Mouse (Mus musculus): ENCODE measurements at regions not wholly inside any gene's neighbourhood (a gene's known extent, or its start where the extent isn't known, plus 50 kb on each side); places are given as distances from the start of the nearest gene placed in this dataset.

DNA sequence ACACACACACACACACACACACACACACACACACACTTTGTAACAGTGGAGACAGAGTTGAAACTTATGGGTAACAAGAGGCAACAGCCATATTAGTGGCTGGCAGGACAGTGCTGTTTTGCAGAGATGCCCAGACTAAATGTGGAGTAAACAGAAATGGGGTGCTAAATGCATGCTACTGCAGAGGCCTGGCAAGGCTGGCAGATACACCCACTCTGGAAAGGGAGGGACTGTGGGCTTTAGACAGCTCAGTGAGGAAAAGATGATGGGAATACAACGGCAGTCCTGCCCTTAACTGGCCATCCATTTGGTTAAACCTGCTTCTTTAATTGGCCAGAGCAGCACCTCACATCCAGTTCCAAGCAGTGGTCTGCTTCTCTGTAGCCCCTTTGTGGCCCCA, 113.7 kb upstream of the Topaz1 start:
- H3K9me3 ChIP-seq: no peaks in the 10 kb centered on the region

DNA sequence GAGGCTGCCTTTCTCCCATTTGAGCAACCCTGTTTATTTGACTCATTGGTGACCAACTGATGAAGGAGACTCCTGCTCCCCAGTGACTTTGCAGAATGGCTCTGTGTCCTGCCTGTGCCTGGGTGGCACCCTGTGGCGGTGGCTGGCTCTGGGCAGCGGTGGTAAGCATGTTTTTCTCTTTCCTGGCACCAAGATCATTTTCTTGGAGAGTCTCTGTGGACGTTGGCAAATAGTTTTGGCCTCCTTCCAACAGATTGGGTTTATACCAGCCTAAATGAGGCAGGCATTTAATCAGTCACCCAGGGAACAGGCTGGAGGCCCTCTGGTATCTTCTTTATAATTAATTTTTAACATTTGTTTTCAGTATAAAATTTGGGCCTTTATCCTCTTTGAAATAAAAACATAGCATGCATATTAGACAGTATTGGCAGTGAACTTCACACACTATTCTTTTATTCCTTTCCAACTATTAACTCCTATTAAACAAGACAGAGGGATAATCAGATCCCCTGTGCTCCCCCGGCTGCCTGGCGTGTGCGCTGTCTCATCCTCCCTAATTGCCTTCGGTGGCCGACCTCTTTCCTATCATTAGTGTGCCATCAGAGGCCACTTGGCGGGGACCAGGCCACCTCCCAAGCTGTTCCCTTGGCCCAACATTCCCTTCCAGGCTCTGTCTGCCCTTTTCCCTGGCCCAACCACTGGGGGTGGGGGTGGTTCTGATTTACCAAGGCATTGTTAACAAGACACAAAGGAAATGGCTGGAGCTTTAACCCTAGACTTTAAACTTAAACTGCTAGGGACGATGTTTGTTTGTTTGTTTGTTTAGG, 111.8 kb upstream of the Topaz1 start:
- Histone ChIP-seq H3K27me3 (no peaks in the 10 kb centered on the region; the same call in 1 of the 2 replicates), H3K27ac (no peak overlapping the region), H3K4me1 (peaks cover 8% of the 10 kb centered on the region; the same call in 1 of the 2 replicates), H3K4me3 (no peak overlapping the region), H3K4me2 (no peak overlapping the region), H3K9me3 (no peaks in the 10 kb centered on the region), H3K9ac (no peak overlapping the region), H3K36me3 (no peaks in the 10 kb centered on the region)
- 44% methylated on average over 10 of the region's 10 CpGs for WGBS
- no peak for ATAC-seq (ENCODE audit: insufficient number of reproducible peaks, low FRiP score, low TSS enrichment, low read depth)

More for the DNA sequence above, 113.7 kb upstream of the Topaz1 start:
- 60% methylated on average over 1 of the region's 1 CpGs for WGBS
- Histone ChIP-seq H3K9ac (no peak overlapping the region), H3K27me3 (peaks cover 3% of the 10 kb centered on the region), H3K27ac (no peak overlapping the region), H3K4me2 (no peak overlapping the region), H3K36me3 (no peaks in the 10 kb centered on the region), H3K4me1 (peaks cover 20% of the 10 kb centered on the region), H3K4me3 (no peak overlapping the region)
- ATAC-seq (ENCODE audit: insufficient number of reproducible peaks, low FRiP score, low TSS enrichment, low read depth): no peak

DNA sequence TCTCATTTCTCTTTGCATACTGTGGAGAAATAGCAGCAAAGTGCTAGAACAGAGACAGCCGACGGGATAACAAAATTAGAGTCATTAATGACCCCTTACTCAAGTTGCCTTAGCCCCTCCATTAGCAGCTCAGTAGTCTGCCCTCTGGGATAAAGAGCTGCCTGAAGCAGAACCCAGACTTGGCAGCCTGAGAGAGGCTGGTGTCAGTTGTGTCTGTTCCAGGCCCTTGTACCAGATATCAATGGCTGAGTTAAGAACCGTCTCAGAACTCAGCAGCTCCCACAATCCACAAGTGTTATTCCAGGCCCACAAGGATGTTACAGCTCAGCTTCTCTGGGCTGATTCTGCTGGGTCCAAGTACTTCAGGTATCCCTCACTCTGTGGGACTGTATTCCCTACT, 109.6 kb upstream of the Topaz1 start:
- Histone ChIP-seq H3K4me1 (peaks cover 8% of the 10 kb centered on the region; the same call in 1 of the 2 replicates), H3K27ac (no peak overlapping the region), H3K36me3 (no peaks in the 10 kb centered on the region), H3K4me2 (no peak overlapping the region), H3K9me3 (no peaks in the 10 kb centered on the region), H3K9ac (no peak overlapping the region), H3K4me3 (no peak overlapping the region), H3K27me3 (no peaks in the 10 kb centered on the region; the same call in 1 of the 2 replicates)
- WGBS: 48% methylated on average over 3 of the region's 3 CpGs
- ATAC-seq (ENCODE audit: insufficient number of reproducible peaks, low FRiP score, low TSS enrichment, low read depth): no peak

DNA sequence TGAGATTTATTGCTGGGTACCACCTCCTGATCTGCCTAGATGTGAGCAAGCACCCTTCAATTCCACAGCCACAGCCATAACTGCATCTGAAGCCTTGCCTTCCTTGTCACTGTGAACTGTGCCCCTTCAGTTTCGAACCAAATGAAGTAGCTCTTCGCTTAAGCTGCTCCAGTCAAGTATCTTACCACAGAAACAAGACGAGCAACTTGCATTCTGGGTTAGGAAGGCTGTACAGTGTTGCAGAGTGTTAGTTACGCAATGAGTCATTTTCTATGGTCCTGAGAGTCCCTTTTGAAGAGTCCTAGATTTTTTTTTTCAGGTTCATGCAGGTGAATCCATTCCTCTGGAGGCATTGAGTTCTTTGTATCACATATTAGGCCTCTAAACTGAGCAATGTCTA, 107.9 kb upstream of the Topaz1 start:
- Histone ChIP-seq H3K4me1 (peaks cover 8% of the 10 kb centered on the region; the same call in 1 of the 2 replicates), H3K27ac (no peak overlapping the region), H3K27me3 (peaks cover 3% of the 10 kb centered on the region; the same call in 1 of the 2 replicates), H3K36me3 (no peaks in the 10 kb centered on the region), H3K9me3 (no peaks in the 10 kb centered on the region), H3K4me3 (no peak overlapping the region), H3K4me2 (no peak overlapping the region), H3K9ac (no peak overlapping the region)
- 83% methylated on average over 4 of the region's 4 CpGs for WGBS
- ATAC-seq (ENCODE audit: insufficient number of reproducible peaks, low FRiP score, low TSS enrichment, low read depth): no peak

DNA sequence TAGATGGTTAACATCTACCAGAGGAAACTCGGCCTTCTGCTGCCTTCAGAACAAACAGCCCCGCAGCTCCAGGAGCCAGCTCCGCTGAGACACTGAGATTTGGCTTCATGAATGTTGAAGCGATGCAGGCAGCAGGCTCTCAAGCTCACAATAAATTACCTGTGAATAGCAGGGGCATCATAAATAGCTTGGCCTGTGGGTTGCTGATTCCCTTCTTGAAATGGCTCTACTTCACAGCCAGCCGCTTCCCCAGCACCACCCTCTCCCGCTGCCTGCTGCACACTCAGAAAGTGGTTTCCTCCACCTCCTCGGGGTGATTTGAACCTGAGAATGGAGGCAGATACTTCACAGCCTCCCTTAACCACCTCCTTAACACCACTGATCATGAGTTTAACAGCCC, 104.2 kb upstream of the Topaz1 start:
- Histone ChIP-seq H3K27ac (no peak overlapping the region), H3K4me2 (no peak overlapping the region), H3K27me3 (0 out of 2 replicates have a peak, but pooled peaks cover 3% of the 10 kb centered on the region), H3K4me1 (peaks cover 11% of the 10 kb centered on the region), H3K9ac (no peak overlapping the region), H3K9me3 (no peaks in the 10 kb centered on the region), H3K4me3 (no peak overlapping the region), H3K36me3 (no peaks in the 10 kb centered on the region)
- WGBS: 18% methylated on average over 7 of the region's 7 CpGs
- ATAC-seq (ENCODE audit: insufficient number of reproducible peaks, low FRiP score, low TSS enrichment, low read depth): no peak

DNA sequence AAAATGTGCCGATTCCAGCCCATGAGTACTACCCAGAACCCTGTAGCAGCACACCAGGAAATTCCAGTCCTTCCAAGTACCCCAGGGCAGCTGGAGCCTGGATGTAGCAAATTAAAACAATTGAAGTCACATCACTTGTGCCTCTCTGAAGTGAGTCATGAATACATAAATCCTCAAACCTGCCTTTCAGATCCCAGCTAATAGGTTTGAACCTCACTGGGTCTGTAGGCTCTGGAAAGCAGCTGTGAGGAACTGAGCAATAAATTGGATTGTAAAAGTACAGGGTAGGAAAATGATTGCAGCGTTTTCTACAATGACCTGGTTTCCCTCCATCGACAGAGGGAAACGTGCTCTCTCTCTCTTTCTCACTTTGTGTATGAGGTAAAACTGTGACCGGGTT, 101.6 kb upstream of the Topaz1 start:
- no peak overlapping the region for H3K9ac ChIP-seq
- no peaks in the 10 kb centered on the region for H3K36me3 ChIP-seq
- no peaks in the 10 kb centered on the region for H3K9me3 ChIP-seq
- no peak overlapping the region for H3K4me3 ChIP-seq
- 14% methylated on average over 5 of the region's 5 CpGs for WGBS
- H3K4me2 ChIP-seq: no peak overlapping the region
- H3K27ac ChIP-seq: no peak overlapping the region
- 0 out of 2 replicates have a peak, but pooled peaks cover 3% of the 10 kb centered on the region for H3K27me3 ChIP-seq
- peaks cover 11% of the 10 kb centered on the region for H3K4me1 ChIP-seq
- no peak for ATAC-seq (ENCODE audit: insufficient number of reproducible peaks, low FRiP score, low TSS enrichment, low read depth)

DNA sequence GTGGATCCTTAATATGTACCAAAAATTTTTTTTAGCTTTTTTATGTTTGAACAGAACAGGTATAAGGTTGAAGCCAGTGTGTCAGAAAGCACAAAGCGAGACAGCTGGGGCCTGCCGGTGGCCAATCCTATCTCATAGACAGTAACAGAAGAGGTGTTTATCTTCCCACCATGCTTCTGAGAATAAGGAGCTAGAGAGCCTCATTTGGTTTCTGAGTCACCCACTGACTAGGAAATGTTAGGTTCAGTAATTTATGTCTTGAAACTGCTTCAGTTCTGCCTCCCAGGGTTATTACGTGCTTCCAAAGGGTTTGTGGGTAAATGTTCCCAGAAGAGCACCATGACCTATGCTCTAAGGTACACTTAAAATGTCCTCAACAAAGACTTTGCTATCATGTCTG, 96.3 kb upstream of the Topaz1 start:
- H3K27ac ChIP-seq: no peak overlapping the region
- ATAC-seq (ENCODE audit: insufficient number of reproducible peaks, low FRiP score, low TSS enrichment, low read depth): no peak

DNA sequence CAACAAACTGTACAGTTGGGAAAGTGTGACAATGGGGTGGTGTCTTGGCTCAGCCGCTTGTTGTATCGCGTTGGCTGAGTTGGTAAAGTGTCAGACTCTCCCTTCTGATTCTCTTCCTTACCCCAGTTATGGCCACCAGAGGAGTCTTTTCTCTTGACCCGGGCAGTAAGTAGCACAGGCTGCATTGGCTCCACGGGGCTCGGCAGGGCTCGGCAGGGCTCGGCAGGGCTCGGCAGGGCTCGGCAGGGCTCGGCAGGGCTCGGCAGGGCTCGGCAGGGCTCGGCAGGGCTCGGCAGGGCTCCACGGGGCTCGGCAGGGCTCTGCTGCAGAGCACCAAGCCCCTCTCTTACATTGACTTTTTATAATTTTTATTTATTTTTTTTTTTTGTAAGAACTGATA, 91.6 kb upstream of the Topaz1 start:
- Histone ChIP-seq H3K27ac (no peak overlapping the region), H3K9me3 (no peaks in the 10 kb centered on the region), H3K4me1 (0 out of 2 replicates have a peak, but pooled peaks cover 3% of the 10 kb centered on the region), H3K4me3 (no peak overlapping the region), H3K4me2 (no peak overlapping the region), H3K9ac (no peak overlapping the region), H3K36me3 (no peaks in the 10 kb centered on the region), H3K27me3 (no peaks in the 10 kb centered on the region)
- 41% methylated on average over 17 of the region's 17 CpGs for WGBS
- no peak for ATAC-seq (ENCODE audit: insufficient number of reproducible peaks, low FRiP score, low TSS enrichment, low read depth)

More for the DNA sequence above, 96.3 kb upstream of the Topaz1 start:
- no peaks in the 10 kb centered on the region for H3K36me3 ChIP-seq
- H3K9ac ChIP-seq: no peak overlapping the region
- H3K4me2 ChIP-seq: no peak overlapping the region
- no peaks in the 10 kb centered on the region for H3K27me3 ChIP-seq
- 80% methylated on average over 3 of the region's 3 CpGs for WGBS
- no peaks in the 10 kb centered on the region for H3K9me3 ChIP-seq
- peaks cover 6% of the 10 kb centered on the region; the same call in 1 of the 2 replicates for H3K4me1 ChIP-seq
- no peak overlapping the region for H3K4me3 ChIP-seq

DNA sequence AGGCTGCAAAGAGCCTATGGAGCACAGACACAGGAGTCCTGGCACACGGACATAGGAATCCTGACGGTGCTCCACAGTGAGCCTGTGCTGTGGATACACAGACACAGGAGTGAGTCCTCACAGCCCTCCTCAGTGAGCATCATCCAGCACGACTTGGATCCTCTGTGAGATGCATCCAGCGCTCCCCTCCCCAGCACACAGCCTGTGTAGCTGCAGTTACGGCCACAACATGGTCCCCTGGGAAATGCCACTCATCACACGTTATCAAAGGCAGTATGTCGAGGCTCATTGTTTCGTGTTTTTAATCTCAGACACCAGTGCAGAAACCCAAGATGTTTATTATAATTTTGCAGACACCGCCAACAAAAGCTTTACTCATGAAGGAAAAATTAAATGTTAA, 87.1 kb upstream of the Topaz1 start:
- Histone ChIP-seq H3K9ac (no peak overlapping the region), H3K4me1 (no peaks in the 10 kb centered on the region), H3K4me3 (no peak overlapping the region), H3K27ac (no peak overlapping the region), H3K4me2 (no peak overlapping the region), H3K9me3 (no peaks in the 10 kb centered on the region), H3K36me3 (no peaks in the 10 kb centered on the region), H3K27me3 (no peaks in the 10 kb centered on the region)
- WGBS: 67% methylated on average over 9 of the region's 9 CpGs
- no peak for ATAC-seq (ENCODE audit: insufficient number of reproducible peaks, low FRiP score, low TSS enrichment, low read depth)

DNA sequence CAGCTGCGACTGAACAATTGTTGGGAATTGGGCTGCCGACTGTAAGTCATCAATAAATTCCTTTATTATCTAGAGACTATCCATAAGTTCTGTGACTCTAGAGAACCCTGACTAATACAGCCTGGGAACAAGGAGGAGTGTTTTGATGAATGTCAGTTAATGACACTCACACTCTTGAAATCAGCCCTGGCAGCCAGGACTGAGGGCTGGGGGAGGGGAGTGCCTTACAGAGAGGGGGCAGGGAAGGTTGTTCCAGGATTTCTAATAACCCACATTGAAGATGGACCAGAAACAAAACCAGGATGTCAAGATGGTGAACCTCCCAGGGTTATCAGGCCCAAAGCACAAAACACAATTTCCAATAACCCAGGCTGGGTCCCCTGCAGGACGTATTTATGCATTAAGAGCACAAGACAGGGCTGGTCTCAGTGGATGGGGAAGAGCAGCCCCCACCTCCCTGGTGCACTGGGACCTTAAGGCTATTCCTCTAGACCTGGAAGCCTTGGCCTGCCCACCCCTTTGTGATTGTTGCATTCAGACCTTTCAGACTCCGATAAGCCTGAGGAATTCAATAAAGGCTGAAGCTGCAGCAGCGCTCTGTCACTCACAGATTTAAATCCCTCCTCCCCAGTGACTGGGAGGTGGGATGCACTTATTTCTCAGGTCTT, 80.0 kb upstream of the Topaz1 start:
- Histone ChIP-seq H3K9ac (no peak overlapping the region), H3K27me3 (no peaks in the 10 kb centered on the region), H3K4me1 (no peaks in the 10 kb centered on the region), H3K4me2 (no peak overlapping the region), H3K4me3 (no peak overlapping the region), H3K36me3 (no peaks in the 10 kb centered on the region), H3K9me3 (no peaks in the 10 kb centered on the region), H3K27ac (no peak overlapping the region)
- 50% methylated on average over 4 of the region's 5 CpGs for WGBS
- no peak for ATAC-seq (ENCODE audit: insufficient number of reproducible peaks, low FRiP score, low TSS enrichment, low read depth)

DNA sequence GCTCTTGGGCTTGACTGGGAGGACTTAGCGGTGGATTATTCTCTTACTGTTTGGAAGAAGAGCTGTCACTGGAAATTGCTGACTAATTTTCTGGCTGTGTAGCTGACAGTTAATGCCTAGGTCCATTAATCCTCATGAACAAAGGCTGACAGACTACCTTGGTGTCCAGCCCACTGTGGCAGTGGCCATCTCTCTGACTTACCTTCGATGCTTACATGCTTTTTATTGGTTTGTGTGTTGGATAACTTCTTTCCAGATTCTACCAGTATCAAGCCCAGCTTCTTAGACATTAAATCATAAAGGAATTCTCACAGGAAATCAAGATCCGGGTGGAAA, 79.5 kb upstream of the Topaz1 start:
- Histone ChIP-seq H3K9ac (no peak overlapping the region), H3K4me1 (no peaks in the 10 kb centered on the region), H3K4me2 (no peak overlapping the region), H3K27me3 (no peaks in the 10 kb centered on the region), H3K36me3 (no peaks in the 10 kb centered on the region), H3K4me3 (no peak overlapping the region), H3K9me3 (no peaks in the 10 kb centered on the region), H3K27ac (no peak overlapping the region)
- 57% methylated on average over 3 of the region's 3 CpGs for WGBS
- ATAC-seq (ENCODE audit: insufficient number of reproducible peaks, low FRiP score, low TSS enrichment, low read depth): no peak

DNA sequence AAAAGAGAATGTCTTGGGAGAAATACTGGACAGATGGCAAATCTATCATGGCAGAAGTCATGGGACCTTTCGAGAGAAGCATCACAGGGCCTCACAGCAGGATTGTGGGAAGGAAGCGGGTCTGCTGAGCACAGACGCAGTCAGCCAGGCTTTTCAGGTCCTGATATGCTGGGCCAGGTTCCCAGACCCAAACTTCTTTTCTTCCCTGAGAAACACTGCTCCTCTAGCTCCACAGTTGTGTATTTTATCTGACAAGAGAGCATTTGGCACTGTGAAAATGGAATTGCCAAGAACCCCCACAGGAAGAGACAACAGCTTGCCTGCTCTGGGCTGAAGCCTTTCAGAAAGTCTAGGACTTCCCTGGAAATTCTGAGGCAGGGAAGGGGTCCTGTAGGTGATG, 73.4 kb upstream of the Topaz1 start:
- H3K4me1 ChIP-seq: no peaks in the 10 kb centered on the region
- WGBS: 73% methylated on average over 3 of the region's 3 CpGs
- no peak for ATAC-seq (ENCODE audit: insufficient number of reproducible peaks, low FRiP score, low TSS enrichment, low read depth)
- H3K27me3 ChIP-seq: no peaks in the 10 kb centered on the region
- H3K9me3 ChIP-seq: no peaks in the 10 kb centered on the region
- H3K27ac ChIP-seq: no peak overlapping the region
- H3K4me3 ChIP-seq: no peak overlapping the region
- no peaks in the 10 kb centered on the region for H3K36me3 ChIP-seq
- no peak overlapping the region for H3K4me2 ChIP-seq
- H3K9ac ChIP-seq: no peak overlapping the region
